Mouse (Mus musculus) midbrain, embryonic 13.5 days (tissue): ENCODE measurements around the gene Nfkbie. TPM values are rescaled to one million over a fixed set of nuclear protein-coding genes. Genes with fewer than 3 reads are reported as not detected.

Experiments used
- ATAC-seq: fragments of 200-750 bp; cut with Nextera tagmentation; 2 replicates; pipeline ENCODE4 v1.8.0; 2017; ENCODE audit warnings: mild to moderate bottlenecking, moderate TSS enrichment, moderate library complexity
- H3K27ac ChIP-seq: fragments of 300-500 bp; sonication (generic); 2 replicates; pipeline ENCODE4 v1.5.1; 2015; ENCODE audit warnings: inconsistent platforms, mild to moderate bottlenecking, moderate library complexity
- H3K27me3 ChIP-seq: fragments of 300-500 bp; sonication (generic); 2 replicates; pipeline ENCODE4 v1.6.1; 2015; ENCODE audit warnings: mild to moderate bottlenecking, inconsistent platforms
- H3K36me3 ChIP-seq: fragments of 300-500 bp; sonication (generic); 2 replicates; pipeline ENCODE4 v1.6.1; 2015; ENCODE audit warnings: mild to moderate bottlenecking, inconsistent platforms
- H3K4me1 ChIP-seq: fragments of 300-500 bp; sonication (generic); replicated peaks from 2 replicates; pipeline ENCODE4 v1.6.1; 2015; ENCODE audit warnings: inconsistent platforms
- H3K4me2 ChIP-seq: fragments of 300-500 bp; sonication (generic); replicated peaks from 2 replicates; pipeline ENCODE4 v1.6.1; 2015; ENCODE audit warnings: moderate library complexity, mild to moderate bottlenecking, inconsistent platforms
- H3K4me3 ChIP-seq: fragments of 300-500 bp; sonication (generic); replicated peaks from 2 replicates; pipeline ENCODE4 v1.5.1; 2015; ENCODE audit warnings: mild to moderate bottlenecking, inconsistent platforms
- H3K9ac ChIP-seq: fragments of 300-500 bp; sonication (generic); replicated peaks from 2 replicates; pipeline ENCODE4 v1.6.1; 2015; ENCODE audit warnings: mild to moderate bottlenecking, inconsistent platforms
- H3K9me3 ChIP-seq: fragments of 300-500 bp; sonication (generic); 2 replicates; pipeline ENCODE4 v1.6.1; 2016; ENCODE audit warnings: mild to moderate bottlenecking, inconsistent platforms
- WGBS: fragments of 180-500 bp; shearing (Covaris S2); methylation state at CpG from one replicate; pipeline ENCODE4 v1.1.7; 2015; 5-methylcytosine and 5-hydroxymethylcytosine counted together
- polyA plus RNA-seq: library from polyadenylated mRNA; unstranded; fragments of >200 nt; fragmentation: Nextera tagmentation; extraction: Ambion mirVana; gene quantifications from 2 replicates; pipeline ENCODE4 v1.2.1, GENCODE M21; 2015

The Nfkbie gene
- polyA plus RNA-seq: 5.2 and 7.1 TPM in 2 replicates

DNA sequence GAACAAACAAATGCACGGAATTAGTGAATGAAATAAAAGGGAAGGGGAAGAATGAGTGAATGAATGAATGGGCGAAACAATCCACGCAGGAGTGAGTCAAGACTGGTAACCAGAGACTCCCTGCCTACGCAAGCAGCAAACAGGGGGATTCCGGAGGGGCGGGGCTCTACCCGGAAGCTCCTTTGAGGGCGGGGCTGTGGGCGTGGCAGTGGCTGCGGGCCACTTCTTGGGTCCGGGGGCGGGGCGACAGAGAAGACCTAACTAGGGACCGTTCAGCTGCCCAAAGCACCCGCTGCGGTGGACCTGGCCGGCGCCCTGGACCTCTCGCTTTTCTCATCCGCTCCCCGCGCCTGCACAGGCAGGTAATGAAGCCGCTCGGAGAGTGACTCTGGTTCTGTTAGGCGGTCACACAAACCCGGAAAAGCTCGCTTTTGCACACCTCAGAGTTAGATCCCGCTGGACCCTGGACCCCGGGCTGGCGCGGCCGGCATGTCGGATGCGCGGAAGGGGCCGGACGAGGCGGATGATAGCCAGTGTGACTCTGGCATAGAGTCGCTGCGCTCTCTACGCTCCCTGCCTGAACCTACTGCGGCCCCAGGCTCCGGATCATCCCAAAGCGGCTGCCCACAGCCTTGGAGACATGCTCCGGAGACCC lies at the start of gene Nfkbie:
Gene Nfkbie (plus strand): TSS at position 252 of the 655 bp plus-strand sequence.
- peak within 1 kb of the TSS; percentile 67 for H3K4me3 ChIP-seq
- WGBS: under 1% methylated on average over 45 of the region's 45 CpGs
- ATAC-seq: peak; percentile 72
- 0 out of 2 replicates have a peak within 1 kb of the TSS, but pooled peaks have one; percentile 21 for H3K27ac ChIP-seq
- H3K27me3 ChIP-seq: peaks cover 12% of the 10 kb centered on the region
- peak within 1 kb of the TSS; percentile 97 for H3K4me2 ChIP-seq
- H3K9ac ChIP-seq: peak within 1 kb of the TSS; percentile 76
- peaks cover 35% of the 10 kb centered on the region for H3K4me1 ChIP-seq
- no peaks in the 10 kb centered on the region for H3K9me3 ChIP-seq
- no peaks in the 10 kb centered on the region for H3K36me3 ChIP-seq

DNA sequence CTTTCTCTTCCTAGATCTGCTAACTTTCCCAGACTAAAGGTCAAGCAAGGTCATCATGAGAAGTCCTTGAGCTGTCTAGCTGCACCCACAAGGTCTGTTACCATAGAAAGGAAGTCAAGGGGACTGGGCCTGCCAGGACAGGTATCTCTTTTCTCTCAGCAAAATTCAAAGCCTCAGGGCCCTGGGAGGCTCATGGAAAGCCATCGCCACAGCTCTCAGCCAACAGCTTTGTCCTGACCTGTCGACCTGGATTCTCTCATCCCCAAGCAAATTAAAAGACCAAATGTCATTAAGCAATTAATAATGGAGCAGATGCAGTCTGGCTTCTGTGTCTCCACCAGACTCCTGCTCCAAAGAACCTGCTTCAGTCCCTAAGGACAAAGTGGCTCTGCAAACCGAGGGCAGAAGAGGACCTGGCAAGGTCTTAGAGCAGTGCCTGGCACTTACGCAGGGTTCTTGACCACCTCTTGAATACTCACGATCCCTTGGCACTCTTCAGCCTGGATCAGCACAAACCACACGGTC lies 49.5 kb upstream of the Nfkbie start:
- Histone ChIP-seq H3K4me3 (no peak overlapping the region), H3K27me3 (no peaks in the 10 kb centered on the region), H3K9me3 (no peaks in the 10 kb centered on the region), H3K9ac (no peak overlapping the region), H3K27ac (no peak overlapping the region), H3K4me1 (peaks cover 11% of the 10 kb centered on the region), H3K4me2 (no peak overlapping the region), H3K36me3 (peaks cover 25% of the 10 kb centered on the region)
- 74% methylated on average over 6 of the region's 6 CpGs for WGBS
- peak; percentile 51 for ATAC-seq

DNA sequence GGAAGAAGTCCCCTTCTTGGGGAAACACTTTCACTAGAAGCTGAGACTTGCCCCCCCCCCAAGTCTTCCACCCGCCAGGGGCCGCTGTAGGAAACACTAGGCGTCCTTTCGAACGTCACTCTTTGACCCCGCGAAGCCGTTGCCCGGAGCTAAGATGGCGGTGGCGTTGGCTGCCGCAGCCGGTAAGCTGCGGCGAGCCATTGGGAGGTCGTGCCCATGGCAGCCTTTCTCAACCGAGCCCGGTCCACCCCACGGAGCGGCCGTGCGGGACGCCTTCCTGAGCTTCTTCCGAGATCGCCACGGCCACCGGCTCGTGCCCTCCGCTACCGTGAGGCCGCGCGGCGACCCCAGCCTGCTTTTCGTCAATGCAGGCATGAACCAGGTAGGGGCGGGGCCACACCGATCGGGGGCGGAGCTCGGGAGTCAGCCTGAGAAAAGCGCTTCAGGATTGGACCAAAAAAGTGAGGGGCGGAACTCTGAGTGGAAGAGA lies 48.8 kb upstream of the Nfkbie start, which contains the start of gene Aars2:
Gene Aars2 (plus strand): TSS at position 142 of the 490 bp plus-strand sequence.
- Histone ChIP-seq H3K9me3 (no peaks in the 10 kb centered on the region), H3K27me3 (no peaks in the 10 kb centered on the region), H3K36me3 (peaks cover 30% of the 10 kb centered on the region), H3K9ac (peak within 1 kb of the TSS; percentile 78), H3K27ac (peak within 1 kb of the TSS; percentile 89), H3K4me3 (peak within 1 kb of the TSS; percentile 73), H3K4me1 (peaks cover 10% of the 10 kb centered on the region), H3K4me2 (peak within 1 kb of the TSS; percentile 40)
- peak; percentile 93 for ATAC-seq
- WGBS: under 1% methylated on average over 42 of the region's 42 CpGs

DNA sequence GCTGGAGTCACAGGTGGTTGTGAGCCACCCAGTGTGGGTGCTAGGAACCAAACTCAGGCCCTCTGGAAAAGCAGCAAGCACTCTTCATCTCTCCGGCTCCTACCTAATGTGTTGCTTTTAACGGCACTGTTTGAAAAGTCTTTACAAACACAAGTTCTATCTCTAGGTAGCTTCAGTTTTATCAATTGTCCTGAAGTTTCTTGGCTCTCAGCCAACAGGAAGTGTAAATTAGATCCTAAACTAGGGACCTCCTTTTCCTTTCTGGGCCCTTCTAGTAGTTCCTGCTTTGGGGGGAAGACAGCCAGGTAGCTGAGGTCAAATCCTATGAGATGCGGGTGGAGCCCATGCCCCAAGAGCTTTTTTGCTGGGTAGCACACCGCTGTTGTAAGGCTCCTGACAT lies 44.6 kb upstream of the Nfkbie start:
- H3K4me2 ChIP-seq: no peak overlapping the region
- no peak for ATAC-seq
- 96% methylated on average over 4 of the region's 4 CpGs for WGBS
- H3K36me3 ChIP-seq: peaks cover 35% of the 10 kb centered on the region
- no peaks in the 10 kb centered on the region for H3K27me3 ChIP-seq
- no peak overlapping the region for H3K4me3 ChIP-seq
- no peak overlapping the region for H3K9ac ChIP-seq
- H3K4me1 ChIP-seq: peaks cover 10% of the 10 kb centered on the region
- no peaks in the 10 kb centered on the region for H3K9me3 ChIP-seq
- no peak overlapping the region for H3K27ac ChIP-seq

DNA sequence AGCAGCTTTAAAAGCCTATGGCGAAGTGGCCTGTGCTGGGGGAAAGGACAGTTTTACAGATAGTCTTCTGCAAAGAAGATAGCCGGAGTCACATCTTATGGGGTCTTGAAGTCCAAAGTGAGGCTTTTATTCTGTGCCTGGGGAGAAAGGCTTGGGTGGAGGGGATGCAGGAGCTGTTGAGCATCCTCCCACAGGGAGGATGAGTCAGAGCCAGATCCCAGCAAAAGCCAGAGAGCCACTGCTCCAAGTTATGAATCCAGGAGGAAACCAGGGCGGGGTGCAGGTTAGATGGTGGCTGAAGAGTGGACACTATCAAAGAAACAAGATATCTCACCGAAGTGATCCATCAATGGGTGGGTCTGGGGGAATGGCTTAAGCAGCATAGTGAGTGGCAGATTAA lies 43.7 kb upstream of the Nfkbie start:
- Histone ChIP-seq H3K36me3 (peaks cover 35% of the 10 kb centered on the region), H3K27ac (no peak overlapping the region), H3K4me3 (no peak overlapping the region), H3K9me3 (no peaks in the 10 kb centered on the region), H3K9ac (no peak overlapping the region), H3K4me1 (peaks cover 6% of the 10 kb centered on the region), H3K27me3 (no peaks in the 10 kb centered on the region), H3K4me2 (no peak overlapping the region)
- 95% methylated on average over 4 of the region's 4 CpGs for WGBS
- no peak for ATAC-seq

DNA sequence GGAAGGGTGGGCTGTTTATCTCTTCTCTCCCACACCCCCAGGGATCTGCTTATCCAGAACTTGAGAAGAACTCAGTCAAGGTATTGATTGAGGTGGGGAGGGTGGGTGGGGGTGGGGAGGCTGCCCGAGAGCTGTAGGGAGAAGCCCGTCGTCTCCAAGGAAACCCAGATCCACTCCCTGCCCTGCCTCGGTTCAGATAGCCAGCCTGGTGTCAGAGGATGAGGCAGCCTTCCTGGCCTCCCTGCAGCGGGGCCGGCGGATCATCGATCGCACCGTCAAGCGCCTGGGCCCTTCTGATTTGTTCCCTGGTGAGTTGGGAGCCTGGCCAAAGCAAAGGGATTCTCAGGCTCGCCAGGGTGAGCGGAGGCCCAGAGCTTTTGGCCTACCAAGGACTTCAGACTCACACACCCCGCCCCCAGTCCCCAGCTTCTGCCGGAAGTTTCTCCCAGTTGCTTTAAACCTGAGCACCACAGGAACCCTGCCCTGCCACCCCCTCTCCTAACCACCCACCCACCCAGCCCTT lies 40.2 kb upstream of the Nfkbie start:
- Histone ChIP-seq H3K27me3 (no peaks in the 10 kb centered on the region), H3K4me3 (no peak overlapping the region), H3K4me1 (0 out of 2 replicates have a peak, but pooled peaks cover 4% of the 10 kb centered on the region), H3K27ac (no peak overlapping the region), H3K4me2 (no peak overlapping the region), H3K36me3 (peaks cover 40% of the 10 kb centered on the region), H3K9me3 (no peaks in the 10 kb centered on the region), H3K9ac (no peak overlapping the region)
- no peak for ATAC-seq
- WGBS: 49% methylated on average over 15 of the region's 15 CpGs

DNA sequence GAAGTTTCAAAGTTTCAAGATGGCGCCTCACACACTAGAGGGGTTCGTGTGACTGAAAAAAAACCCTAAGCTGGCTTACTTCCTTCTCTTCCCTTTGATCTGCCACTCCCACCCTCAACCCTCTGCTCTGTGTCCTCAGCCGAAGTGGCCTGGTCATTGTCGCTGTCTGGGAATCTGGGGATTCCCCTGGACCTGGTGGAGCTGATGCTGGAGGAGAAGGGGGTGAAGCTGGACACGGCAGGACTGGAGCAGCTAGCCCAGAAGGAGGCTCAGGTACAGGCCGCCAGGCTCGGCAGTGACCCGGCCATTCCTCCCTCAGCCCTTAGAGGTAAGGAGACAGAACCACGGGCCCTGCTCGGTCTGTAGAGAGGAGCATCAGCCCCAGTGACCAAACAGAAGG lies 39.7 kb upstream of the Nfkbie start:
- peaks cover 40% of the 10 kb centered on the region for H3K36me3 ChIP-seq
- WGBS: 88% methylated on average over 10 of the region's 10 CpGs
- H3K27me3 ChIP-seq: no peaks in the 10 kb centered on the region
- no peak overlapping the region for H3K4me2 ChIP-seq
- no peak overlapping the region for H3K9ac ChIP-seq
- H3K9me3 ChIP-seq: no peaks in the 10 kb centered on the region
- no peak overlapping the region for H3K4me3 ChIP-seq
- 0 out of 2 replicates have a peak, but pooled peaks cover 4% of the 10 kb centered on the region for H3K4me1 ChIP-seq
- ATAC-seq: no peak
- no peak overlapping the region for H3K27ac ChIP-seq

DNA sequence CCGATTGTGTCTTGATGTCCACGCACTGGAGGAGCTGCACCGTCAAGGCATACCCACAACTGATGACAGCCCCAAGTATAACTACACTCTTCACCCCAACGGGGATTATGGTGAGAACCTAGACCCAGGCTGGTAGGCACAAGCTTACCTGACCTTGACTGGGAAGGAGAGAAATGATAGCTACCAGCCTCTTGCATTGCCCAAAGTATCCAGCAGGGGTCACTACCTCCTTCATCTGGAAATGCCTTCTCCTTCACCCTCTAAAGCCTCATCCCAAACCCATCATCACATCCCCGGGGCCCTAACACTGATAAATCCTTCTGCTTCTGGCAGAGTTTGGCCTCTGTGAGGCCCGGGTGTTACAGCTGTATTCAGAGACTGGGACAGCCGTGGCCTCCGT lies 39.0 kb upstream of the Nfkbie start:
- ATAC-seq: peak; percentile 51
- H3K27ac ChIP-seq: no peak overlapping the region
- H3K36me3 ChIP-seq: peaks cover 39% of the 10 kb centered on the region
- H3K4me3 ChIP-seq: no peak overlapping the region
- H3K4me2 ChIP-seq: no peak overlapping the region
- 0 out of 2 replicates have a peak, but pooled peaks cover 4% of the 10 kb centered on the region for H3K4me1 ChIP-seq
- H3K9ac ChIP-seq: 0 out of 2 replicates have a peak overlapping the region, but pooled peaks have one; percentile 39
- H3K9me3 ChIP-seq: no peaks in the 10 kb centered on the region
- 47% methylated on average over 8 of the region's 8 CpGs for WGBS
- H3K27me3 ChIP-seq: no peaks in the 10 kb centered on the region

DNA sequence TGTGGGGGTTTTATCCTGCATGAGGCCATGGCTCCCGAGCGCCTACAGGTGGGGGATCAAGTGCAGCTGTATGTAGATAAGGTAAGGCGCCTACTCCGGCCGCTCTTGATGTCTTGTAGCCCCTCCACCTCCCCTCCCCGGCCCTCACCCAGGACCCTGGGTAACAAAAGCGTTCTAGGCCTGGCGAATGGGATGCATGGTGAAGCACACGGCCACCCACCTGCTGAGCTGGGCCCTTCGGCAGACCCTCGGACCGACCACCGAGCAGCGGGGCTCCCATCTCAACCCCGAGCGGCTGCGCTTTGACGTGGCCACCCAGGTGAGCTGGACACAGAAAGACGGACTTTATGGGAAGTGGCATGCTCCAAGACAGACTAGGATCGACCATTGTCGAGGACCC lies 38.4 kb upstream of the Nfkbie start:
- Histone ChIP-seq H3K27me3 (no peaks in the 10 kb centered on the region), H3K4me2 (no peak overlapping the region), H3K27ac (no peak overlapping the region), H3K36me3 (peaks cover 35% of the 10 kb centered on the region), H3K9me3 (no peaks in the 10 kb centered on the region), H3K4me3 (no peak overlapping the region), H3K9ac (no peak overlapping the region), H3K4me1 (peaks cover 4% of the 10 kb centered on the region)
- 0 out of 2 replicates have a peak, but pooled peaks have one; percentile 5 for ATAC-seq
- 92% methylated on average over 21 of the region's 21 CpGs for WGBS

DNA sequence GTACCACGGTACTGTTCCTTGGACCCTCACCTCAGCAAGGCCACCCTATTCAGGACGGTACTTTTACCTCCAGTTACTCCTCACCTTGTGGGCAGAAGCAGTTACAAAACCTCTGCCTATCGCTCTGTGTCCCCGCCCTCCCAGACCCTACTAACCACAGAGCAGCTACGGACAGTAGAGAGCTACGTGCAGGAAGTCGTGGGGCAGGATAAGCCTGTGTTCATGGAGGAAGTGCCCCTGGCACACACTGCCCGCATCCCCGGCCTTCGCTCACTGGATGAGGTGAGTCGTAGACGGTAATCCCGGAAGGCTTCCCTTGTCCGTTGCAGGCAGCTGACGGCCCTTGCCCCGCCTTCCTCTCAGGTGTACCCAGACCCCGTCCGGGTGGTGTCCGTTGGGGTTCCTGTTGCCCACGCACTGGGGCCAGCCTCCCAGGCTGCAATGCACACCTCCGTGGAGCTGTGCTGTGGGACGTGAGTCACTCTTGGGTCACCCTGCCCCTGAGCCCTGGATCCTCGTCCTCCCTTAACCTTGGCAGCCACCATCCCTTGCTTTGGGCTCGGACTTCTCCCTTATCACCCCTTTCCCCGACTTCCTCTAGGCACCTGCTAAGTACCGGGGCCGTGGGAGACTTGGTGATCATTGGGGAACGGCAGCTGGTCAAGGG lies 37.8 kb upstream of the Nfkbie start:
- H3K36me3 ChIP-seq: peaks cover 35% of the 10 kb centered on the region
- no peaks in the 10 kb centered on the region for H3K27me3 ChIP-seq
- WGBS: 93% methylated on average over 28 of the region's 28 CpGs
- H3K9ac ChIP-seq: no peak overlapping the region
- H3K4me3 ChIP-seq: no peak overlapping the region
- peaks cover 10% of the 10 kb centered on the region for H3K4me1 ChIP-seq
- H3K27ac ChIP-seq: no peak overlapping the region
- no peaks in the 10 kb centered on the region for H3K9me3 ChIP-seq
- no peak for ATAC-seq
- H3K4me2 ChIP-seq: no peak overlapping the region

DNA sequence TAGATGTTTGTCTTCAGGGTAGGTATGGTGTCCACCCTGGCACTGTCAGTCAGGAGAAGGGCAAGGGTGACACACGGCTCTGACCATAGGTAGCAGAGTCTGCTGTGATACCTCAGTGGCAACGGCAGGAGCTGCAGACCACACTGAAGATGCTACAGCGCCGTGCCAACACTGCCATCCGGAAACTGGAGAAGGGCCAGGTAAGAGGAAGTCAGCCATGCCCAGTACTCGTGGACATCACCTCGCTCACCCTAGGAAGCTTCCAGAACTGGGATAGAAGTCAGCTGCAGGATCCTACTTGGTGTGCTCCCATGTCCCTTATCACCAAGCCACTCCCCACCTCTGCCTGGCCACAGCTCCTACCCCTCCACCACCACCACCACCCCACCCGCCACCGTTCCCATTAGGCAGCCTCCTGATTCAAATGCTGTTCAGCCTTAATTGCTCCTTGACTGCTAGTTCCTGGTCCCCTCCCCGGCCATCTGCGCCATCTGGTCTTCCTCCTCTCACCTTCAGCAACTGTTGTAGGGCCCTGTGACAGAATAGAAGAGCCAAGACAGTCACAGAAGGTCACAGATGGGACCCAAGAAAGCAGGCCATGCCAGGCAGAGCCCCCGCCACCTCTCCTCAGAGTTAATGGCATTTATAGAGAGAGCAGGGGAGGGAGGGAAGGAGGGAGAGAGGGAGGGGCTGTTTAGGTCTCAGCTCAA lies 36.6 kb upstream of the Nfkbie start:
- WGBS: 87% methylated on average over 12 of the region's 12 CpGs
- Histone ChIP-seq H3K27me3 (peaks cover 4% of the 10 kb centered on the region), H3K27ac (no peak overlapping the region), H3K4me1 (peaks cover 20% of the 10 kb centered on the region), H3K9me3 (no peaks in the 10 kb centered on the region), H3K4me2 (no peak overlapping the region), H3K4me3 (no peak overlapping the region), H3K9ac (no peak overlapping the region), H3K36me3 (peaks cover 35% of the 10 kb centered on the region)
- ATAC-seq: no peak
